Comparison of ENCODE assay signal across 8 mouse cellular contexts in genomic region chr1:177443724-177444482, GRCm38 (mm10). TPM values are rescaled to one million over a fixed set of nuclear protein-coding genes. Genes with fewer than 3 reads are reported as not detected.
DNase-seq lines count a peak whose midpoint lies in the region; ATAC-seq and TF ChIP-seq lines count a peak whose summit lies in the region.

No protein-coding gene starts in this region.

- WGBS in heart, embryonic 13.5 days = 36% methylated on average over 9 of the region's 9 CpGs
- 4% methylated on average over 9 of the region's 9 CpGs for WGBS in forebrain, embryonic 16.5 days
- WGBS in liver, postnatal 0 days (ENCODE audit: insufficient replicate concordance) = 34% methylated on average over 9 of the region's 9 CpGs

- H3K4me1 ChIP-seq in heart, embryonic 13.5 days = peaks cover 49% of the 10 kb centered on the region
- H3K4me1 ChIP-seq in G1E (ENCODE audit: insufficient read depth, low read depth, low read length) = peaks cover 28% of the 10 kb centered on the region
- H3K4me1 ChIP-seq in forebrain, embryonic 16.5 days (replicated peaks; ENCODE audit: control insufficient read depth, insufficient read depth, low read length) = peaks cover 30% of the 10 kb centered on the region
- peaks cover 20% of the 10 kb centered on the region for H3K4me1 ChIP-seq in liver, postnatal 0 days (ENCODE audit: insufficient read depth)

- H3K36me3 ChIP-seq in heart, embryonic 13.5 days = peaks cover 20% of the 10 kb centered on the region
- H3K36me3 ChIP-seq in G1E (replicated peaks) = peaks cover 23% of the 10 kb centered on the region
- H3K36me3 ChIP-seq in forebrain, embryonic 16.5 days (ENCODE audit: control insufficient read depth, insufficient read depth) = peaks cover 3% of the 10 kb centered on the region; the same call in 1 of the 2 replicates
- peaks cover 14% of the 10 kb centered on the region for H3K36me3 ChIP-seq in liver, postnatal 0 days (replicated peaks; ENCODE audit: insufficient read depth, low read length)

- peak overlapping the region; percentile 89 for H3K4me3 ChIP-seq in heart, embryonic 13.5 days
- peak overlapping the region; percentile 86; the same call in 1 of the 2 replicates for H3K4me3 ChIP-seq in G1E (ENCODE audit: low read depth, low read length)
- H3K4me3 ChIP-seq in forebrain, embryonic 16.5 days (replicated peaks; ENCODE audit: low read length) = peak overlapping the region; percentile 64
- peak overlapping the region; percentile 75 for H3K4me3 ChIP-seq in liver, postnatal 0 days (ENCODE audit: low read depth, low read length)

- H3K27me3 ChIP-seq in heart, embryonic 13.5 days (replicated peaks) = no peaks in the 10 kb centered on the region
- H3K27me3 ChIP-seq in G1E (ENCODE audit: insufficient read depth, low read length) = no peaks in the 10 kb centered on the region
- H3K27me3 ChIP-seq in forebrain, embryonic 16.5 days (replicated peaks; ENCODE audit: control insufficient read depth, insufficient read depth, low read length) = no peaks in the 10 kb centered on the region
- no peaks in the 10 kb centered on the region for H3K27me3 ChIP-seq in liver, postnatal 0 days (ENCODE audit: insufficient read depth, low read length)

- TF ChIP-seq EP300 in liver, postnatal 0 days (IDR thresholded peaks at IDR 0.05; ENCODE audit: low read depth) = no peak

- peak overlapping the region; percentile 92; the same call in 1 of the 2 replicates for H3K27ac ChIP-seq in heart, embryonic 13.5 days (replicated peaks)
- H3K27ac ChIP-seq in forebrain, embryonic 16.5 days (ENCODE audit: low read length) = peak overlapping the region; percentile 96
- H3K27ac ChIP-seq in liver, postnatal 0 days (ENCODE audit: low read depth) = peak overlapping the region; percentile 99

- no peaks in the 10 kb centered on the region for H3K9me3 ChIP-seq in heart, embryonic 13.5 days
- no peaks in the 10 kb centered on the region for H3K9me3 ChIP-seq in G1E (replicated peaks)
- no peaks in the 10 kb centered on the region for H3K9me3 ChIP-seq in forebrain, embryonic 16.5 days (ENCODE audit: control insufficient read depth, low read length)
- H3K9me3 ChIP-seq in liver, postnatal 0 days (ENCODE audit: low read length) = no peaks in the 10 kb centered on the region

- no peak for DNase-seq in heart, postnatal 4 days
- DNase-seq in G1E (ENCODE audit: low spot score) = no peak
- no peak for DNase-seq in liver, postnatal 0 days
- DNase-seq in layer of hippocampus, adult 8-10 months (ENCODE audit: low spot score in 2 of 2) = no peak
- no peak for DNase-seq in thymus, postnatal 14 days
- DNase-seq in kidney, postnatal 4 days = no peak

- no peak for ATAC-seq in heart, embryonic 13.5 days (ENCODE audit: extremely low read depth, insufficient number of reproducible peaks, low FRiP score, low TSS enrichment)
- no peak for ATAC-seq in G1E (ENCODE audit: extremely low read depth, insufficient number of reproducible peaks, low FRiP score, poor library complexity, severe bottlenecking)
- no peak for ATAC-seq in forebrain, embryonic 16.5 days
- no peak for ATAC-seq in liver, postnatal 0 days

- TF ChIP-seq CTCF in G1E (IDR thresholded peaks at IDR 0.05; ENCODE audit: low read depth, low read length) = no peak
- TF ChIP-seq CTCF in liver, postnatal 0 days (IDR thresholded peaks at IDR 0.05; ENCODE audit: low read depth) = no peak

- H3K9ac ChIP-seq in heart, embryonic 13.5 days = peak overlapping the region; percentile 97
- peak overlapping the region; percentile 89 for H3K9ac ChIP-seq in forebrain, embryonic 16.5 days (replicated peaks; ENCODE audit: low read depth, low read length)
- peak overlapping the region; percentile 91 for H3K9ac ChIP-seq in liver, postnatal 0 days (replicated peaks)

- H3K4me2 ChIP-seq in heart, embryonic 13.5 days = peak overlapping the region; percentile 87
- peak overlapping the region; percentile 56 for H3K4me2 ChIP-seq in forebrain, embryonic 16.5 days (ENCODE audit: low read length)
- peak overlapping the region; percentile 92 for H3K4me2 ChIP-seq in liver, postnatal 0 days (ENCODE audit: low read depth, low read length)

RNA-seq across cellular contexts. Expression of gene Zbtb18, which starts 1.8 kb away (rescaled TPM):
- polyA plus RNA-seq in heart, embryonic 13.5 days (2015; fragmentation: Nextera tagmentation; extraction: Ambion mirVana) = 1.0 and 2.0 TPM in 2 replicates
- 10 to 100 TPM; 44.2 to 49.7 TPM for total RNA-seq in heart, postnatal 4 days (2021)
- total RNA-seq in G1E (2014; fragmentation: Nextera tagmentation) (40.3 and 42.7 TPM in 2 replicates), G1E (2017) (12.8 and 16.1 TPM in 2 replicates)
- polyA plus RNA-seq in G1E (2012) = 6.6 and 13.0 TPM in 2 replicates
- polyA plus RNA-seq in forebrain, embryonic 16.5 days (2015; fragmentation: Nextera tagmentation; extraction: Ambion mirVana) = 111 and 146 TPM in 2 replicates
- 1.5 TPM in 2 replicates for polyA plus RNA-seq in liver, postnatal 0 days (2015; fragmentation: Nextera tagmentation; extraction: Ambion mirVana)
- 100 to 1,000 TPM; 478 to 591 (median 521) TPM for total RNA-seq in layer of hippocampus, adult 8-10 months (2022)
